Mouse (Mus musculus): ENCODE results near the gene Tgif2. TPM values are rescaled to one million over a fixed set of nuclear protein-coding genes. Genes with fewer than 3 reads are reported as not detected.
"Not testable (repeated sequence)": the region's sequence is repeated elsewhere in the genome, so short reads cannot be mapped to it uniquely, and the experiment has no call there.

Tgif2 gene
- total RNA-seq (2021), result 1 to 10 TPM in 1 of 2 experiments, under 1 TPM in 1; 0.88 to 1.5 TPM
- long read RNA-seq, experiment 1, partial matches to known transcripts, result 0 of 3 reads
- long read RNA-seq, experiment 1, other reads (novel, unspliced or antisense), result 2 of 3 reads
- long read RNA-seq, experiment 2, partial matches to known transcripts, result 0 of 7 reads
- long read RNA-seq, experiment 2, other reads (novel, unspliced or antisense), result 7 of 7 reads

GRCm38 (mm10) chr2:156839319-156840191, at the start of gene Tgif2:
Gene Tgif2 (plus strand): TSS chr2:156840007.
- intact Hi-C loops (cut with DNase I), result no loop called here

GRCm38 (mm10) chr2:156798516-156798915, 41.3 kb upstream of the Tgif2 start:
- intact Hi-C loops (cut with DNase I), result no loop called here
- no peak for DNase-seq (ENCODE audit: low spot score in 2 of 2)

More at GRCm38 (mm10) chr2:156839319-156840191, at the start of gene Tgif2:
- DNase-seq (ENCODE audit: low spot score in 2 of 2), result peak in 1 of 2 experiments; percentile 12

GRCm38 (mm10) chr2:156801045-156801444, 38.8 kb upstream of the Tgif2 start:
- intact Hi-C loops (cut with DNase I), result loop anchor here (10.0 kb wide), 1 partner anchor 204 kb away; the partner anchor contains the start of gene Dsn1
- no peak for DNase-seq (ENCODE audit: low spot score in 2 of 2)

DNA sequence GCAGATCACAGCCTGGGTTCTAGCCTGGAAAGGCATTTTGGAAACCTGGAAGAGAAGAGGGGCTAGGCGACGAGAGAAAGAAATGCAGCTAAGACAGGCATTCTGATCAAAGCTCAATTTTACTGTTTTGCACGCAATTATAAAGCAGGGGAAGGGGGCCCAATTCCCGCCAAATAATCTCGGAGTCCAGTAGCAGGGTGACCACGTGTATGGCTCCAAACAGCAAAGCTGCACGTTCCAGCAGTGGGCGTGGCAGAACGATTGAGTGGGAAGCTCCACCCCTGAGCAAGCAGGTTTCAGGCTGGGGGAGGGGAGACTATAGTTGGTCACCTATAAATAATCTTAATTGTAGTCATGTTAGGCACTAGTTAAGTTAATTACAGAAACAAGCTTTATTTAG, 37.7 kb upstream of the Tgif2 start:
- DNase-seq (ENCODE audit: low spot score in 2 of 2), result not testable (repeated sequence)
- intact Hi-C loops (cut with DNase I), result loop anchor here (10.0 kb wide), 1 partner anchor 203 kb away; the partner anchor contains the start of gene Dsn1

GRCm38 (mm10) chr2:156803698-156804372, 36.0 kb upstream of the Tgif2 start:
- no peak for DNase-seq (ENCODE audit: low spot score in 2 of 2)
- intact Hi-C loops (cut with DNase I), result loop anchor here (10.0 kb wide), 1 partner anchor 201 kb away; the partner anchor contains the start of gene Dsn1

DNA sequence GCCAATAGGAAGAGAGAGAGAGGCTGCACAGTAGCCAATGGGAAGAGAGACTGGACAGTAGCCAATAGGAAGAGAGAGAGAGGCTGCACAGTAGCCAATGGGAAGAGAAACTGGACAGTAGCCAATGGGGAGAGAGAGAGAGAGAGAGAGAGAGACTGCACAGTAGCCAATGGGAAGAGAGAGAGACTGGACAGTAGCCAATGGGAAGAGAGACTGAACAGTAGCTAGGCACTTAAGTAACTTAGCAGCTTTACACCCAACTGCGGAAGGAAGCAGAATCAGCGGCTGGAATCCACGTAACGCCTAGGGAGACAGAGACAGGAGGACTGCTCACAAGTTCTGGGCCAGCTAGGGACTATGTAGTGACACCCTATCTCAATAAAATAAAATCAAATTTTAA, 35.2 kb upstream of the Tgif2 start:
- intact Hi-C loops (cut with DNase I), result loop anchor here (10.0 kb wide), 1 partner anchor 200 kb away; the partner anchor contains the start of gene Dsn1
- no peak for DNase-seq (ENCODE audit: low spot score in 2 of 2)

DNA sequence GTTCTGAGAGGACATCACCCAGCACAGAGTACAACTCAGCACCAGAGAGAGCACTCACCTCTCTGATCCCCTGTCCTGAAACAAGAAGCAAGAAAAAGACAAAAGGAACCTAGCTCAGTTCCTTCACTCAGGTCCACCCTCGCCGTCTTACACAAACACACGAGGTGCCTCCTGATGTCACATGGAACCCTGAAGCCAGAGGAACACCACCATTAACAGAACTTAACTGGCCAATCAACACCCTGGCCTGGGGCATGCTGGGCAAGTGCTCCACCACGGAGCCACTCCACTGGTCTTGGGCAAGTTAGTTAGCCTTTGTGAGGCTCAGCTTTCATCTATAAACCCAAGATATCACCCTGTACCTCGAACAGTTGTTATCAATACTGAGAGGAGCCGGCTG, 32.9 kb upstream of the Tgif2 start:
- intact Hi-C loops (cut with DNase I), result loop anchor here (10.0 kb wide), 1 partner anchor 198 kb away; the partner anchor contains the start of gene Dsn1
- DNase-seq (ENCODE audit: low spot score in 2 of 2), result no peak

DNA sequence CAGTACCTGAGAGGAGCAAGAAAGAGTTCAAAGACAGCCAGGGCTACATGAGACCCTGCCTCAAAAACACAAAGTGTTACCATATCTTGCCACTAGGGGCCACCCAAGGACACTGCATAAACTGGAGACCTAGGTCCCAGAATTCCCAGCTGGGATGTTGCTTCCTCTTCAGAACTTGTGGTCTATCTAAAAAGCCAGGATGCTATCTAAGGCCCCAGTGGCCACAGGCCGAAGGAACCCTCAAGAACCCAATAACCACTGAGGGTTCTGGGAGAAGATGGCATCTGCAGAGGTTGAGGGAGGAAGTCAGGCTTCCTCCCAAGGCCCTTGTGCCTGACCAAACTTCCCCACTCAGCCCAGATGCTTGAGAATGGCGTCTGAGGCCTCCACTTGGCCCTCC, 30.2 kb upstream of the Tgif2 start:
- intact Hi-C loops (cut with DNase I), result loop anchor here (2.0 to 10.0 kb wide), 2 partner anchors 45 to 195 kb away; partner anchors contain the start of gene Dsn1
- peak; percentile 60 to 75 for DNase-seq (ENCODE audit: low spot score in 2 of 2)

- intact Hi-C loops (cut with DNase I), result no loop called here
- DNase-seq (ENCODE audit: low spot score in 2 of 2), result no peak
These were observed 29.1 kb upstream of the Tgif2 start for GRCm38 (mm10) chr2:156810716-156811115.

DNA sequence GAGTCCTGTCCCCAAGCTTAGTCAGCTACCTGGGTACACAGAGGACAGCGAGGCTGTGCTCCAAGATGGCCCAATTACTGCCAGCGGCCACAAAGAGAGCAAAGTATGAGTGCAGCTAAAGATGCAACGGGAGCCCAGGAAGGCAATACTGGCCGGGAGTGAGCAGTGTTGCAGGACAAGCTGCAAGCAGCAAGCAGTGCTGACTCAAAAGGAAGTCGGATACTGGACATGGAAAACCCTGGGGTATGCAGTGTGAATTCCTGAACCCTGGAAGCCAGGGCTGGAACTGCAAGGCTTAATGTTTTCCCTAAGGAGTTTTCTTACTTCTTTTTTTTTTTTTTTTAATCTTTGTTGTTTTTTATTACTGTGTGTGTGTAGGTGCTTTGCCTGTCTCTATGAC, 28.3 kb upstream of the Tgif2 start:
- intact Hi-C loops (cut with DNase I), result no loop called here

DNA sequence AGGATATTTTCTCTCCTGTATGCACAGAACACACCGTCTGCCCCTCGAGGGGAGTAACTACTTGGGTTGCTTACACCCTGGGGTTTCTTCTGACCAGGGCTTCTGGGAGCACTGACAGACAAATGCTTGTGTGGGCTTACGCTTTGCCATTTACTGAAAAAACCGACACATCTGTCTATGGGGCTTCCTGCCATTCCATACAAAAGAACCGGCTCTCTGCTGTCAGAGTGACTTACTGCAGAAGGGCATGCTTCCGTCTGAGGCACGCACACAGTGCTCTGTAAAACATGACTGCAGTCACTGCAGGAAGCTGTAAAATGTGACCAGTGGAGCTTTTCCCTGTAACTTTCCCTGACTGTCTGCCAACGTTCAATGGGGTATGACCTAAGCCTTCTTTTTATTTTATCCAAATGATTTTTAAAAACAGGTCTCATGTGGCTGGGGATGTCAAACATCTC, 25.4 kb upstream of the Tgif2 start:
- intact Hi-C loops (cut with DNase I), result no loop called here

More for the DNA sequence above, 28.3 kb upstream of the Tgif2 start:
- DNase-seq (ENCODE audit: low spot score in 2 of 2), result no peak

DNA sequence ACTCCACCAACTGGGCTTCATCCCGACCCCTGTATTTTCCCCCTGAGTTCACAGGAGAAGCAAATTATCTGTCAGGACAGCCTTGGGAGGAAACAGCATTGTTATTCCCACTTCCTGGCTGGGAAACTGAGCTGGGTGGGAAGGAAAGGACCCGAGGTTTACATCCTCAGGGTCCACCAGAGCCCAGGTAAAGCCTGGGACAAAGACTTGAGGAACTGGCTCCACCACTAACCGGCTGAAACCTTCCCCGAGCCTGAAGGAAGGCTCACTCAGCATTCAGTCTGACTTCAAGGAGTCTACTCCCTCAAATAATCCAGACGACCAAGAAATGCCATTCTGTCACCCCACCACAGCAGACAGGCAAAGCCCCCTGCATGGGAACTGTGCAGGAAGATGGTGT, 24.9 kb upstream of the Tgif2 start:
- intact Hi-C loops (cut with DNase I), result no loop called here
- DNase-seq (ENCODE audit: low spot score in 2 of 2), result no peak

More for the DNA sequence above, 25.4 kb upstream of the Tgif2 start:
- no peak for DNase-seq (ENCODE audit: low spot score in 2 of 2)

DNA sequence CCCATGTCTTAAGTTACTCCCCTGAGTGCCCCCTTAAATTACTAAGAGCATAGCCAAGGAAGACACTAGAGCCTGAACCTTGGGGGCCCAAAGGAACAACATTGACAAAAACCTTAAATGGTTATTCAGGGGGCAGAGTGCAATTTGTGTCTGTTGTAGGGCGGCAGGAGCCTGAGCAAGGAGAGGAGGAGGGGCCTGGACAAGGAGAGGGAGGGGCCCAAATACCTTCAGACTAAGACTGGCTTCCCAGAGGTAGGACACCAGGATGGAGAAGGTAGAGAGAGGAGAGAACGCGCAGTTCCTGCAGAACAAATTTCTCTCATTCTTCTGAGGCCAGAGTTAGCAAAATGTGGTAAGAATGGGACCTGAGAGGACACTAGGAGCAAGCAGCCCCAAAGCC, 24.4 kb upstream of the Tgif2 start:
- DNase-seq (ENCODE audit: low spot score in 2 of 2), result no peak
- intact Hi-C loops (cut with DNase I), result no loop called here

DNA sequence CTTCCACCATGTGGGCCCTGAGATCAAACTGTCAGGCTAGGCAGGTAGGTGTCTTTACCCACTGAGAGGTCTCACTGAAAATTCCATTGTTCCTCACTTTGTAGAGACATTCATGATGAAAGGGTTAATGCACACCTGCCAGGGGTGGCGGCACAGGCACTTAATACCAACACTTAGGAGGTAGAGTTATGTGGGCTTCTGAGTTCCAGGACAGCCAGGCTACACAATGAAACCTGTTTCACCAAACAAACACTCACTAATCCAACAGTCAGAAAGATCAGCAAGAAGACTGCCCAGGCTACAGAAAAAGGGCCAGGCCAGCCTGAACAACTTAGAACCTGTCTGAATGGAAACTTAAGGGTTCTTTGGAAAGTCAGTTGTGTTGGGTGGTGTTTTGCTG, 23.7 kb upstream of the Tgif2 start:
- intact Hi-C loops (cut with DNase I), result no loop called here
- DNase-seq (ENCODE audit: low spot score in 2 of 2), result no peak

- intact Hi-C loops (cut with DNase I); DNase-seq (ENCODE audit: low spot score in 2 of 2): not testable (repeated sequence)
These were observed 14.7 kb upstream of the Tgif2 start for GRCm38 (mm10) chr2:156825128-156825527.

GRCm38 (mm10) chr2:156834336-156834735, 5.5 kb upstream of the Tgif2 start:
- intact Hi-C loops (cut with DNase I), result no loop called here
- DNase-seq (ENCODE audit: low spot score in 2 of 2), result no peak

- DNase-seq (ENCODE audit: low spot score in 2 of 2), result no peak
- intact Hi-C loops (cut with DNase I), result no loop called here
These were observed 968 bp upstream of the Tgif2 start for GRCm38 (mm10) chr2:156838839-156839238.

- no peak for DNase-seq (ENCODE audit: low spot score in 2 of 2)
- intact Hi-C loops (cut with DNase I), result no loop called here
These were observed 657 bp downstream of the Tgif2 start for GRCm38 (mm10) chr2:156840301-156841027.

Measured in left cerebral cortex, postnatal 14 days (tissue).